26 mouse cellular contexts compared by ENCODE assay signal in the genomic region with DNA sequence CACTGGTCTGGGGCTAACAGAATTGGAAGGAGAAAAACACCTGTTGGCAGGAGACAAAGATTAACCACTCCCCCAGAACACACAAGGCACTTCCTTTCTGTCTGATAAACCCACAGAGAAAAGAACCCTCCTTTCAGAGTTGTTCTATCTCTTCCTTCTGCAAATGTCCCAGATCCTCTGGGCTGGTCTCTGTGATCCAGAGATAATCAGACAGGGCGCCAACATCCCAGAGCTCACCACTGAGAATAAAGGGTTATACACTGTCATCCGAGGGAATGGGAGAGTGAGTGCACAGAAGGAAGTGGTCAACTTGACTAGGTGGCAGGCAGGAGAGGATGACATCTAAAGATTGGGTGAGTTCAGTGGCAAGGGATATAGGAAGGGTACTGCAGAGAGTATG. TPM values are rescaled to one million over a fixed set of nuclear protein-coding genes. Genes with fewer than 3 reads are reported as not detected.
"Had no signal": no experiment of that assay in that cellular context is flagged by ENCODE, and none has a peak within 500 bp of the region (broad histone marks: within the 10 kb centered on the region; RNA-seq: fewer than 3 reads in every experiment).

No protein-coding gene starts in this region.

- DNase-seq: kidney, adult 2 months; kidney, postnatal 25 days; layer of hippocampus, postnatal 36 days; lung, adult 2 months; lung, postnatal 14 days; lung, postnatal 4 days; thymus, adult 2 months; thymus, postnatal 14 days; thymus, postnatal 4 days had no signal

- H3K27ac ChIP-seq: kidney, postnatal 0 days; layer of hippocampus, adult 2 months; left cerebral cortex, adult 2 months; liver, embryonic 15.5 days; midbrain, embryonic 10.5 days; midbrain, embryonic 13.5 days; stomach, postnatal 0 days had no signal

- ATAC-seq: intestine, postnatal 0 days; midbrain, embryonic 13.5 days; midbrain, embryonic 16.5 days had no signal

- H3K4me1 ChIP-seq: liver, embryonic 15.5 days; midbrain, embryonic 13.5 days had no signal

- H3K4me2 ChIP-seq: liver, embryonic 15.5 days; midbrain, embryonic 13.5 days had no signal

- H3K4me3 ChIP-seq: layer of hippocampus, adult 2 months; left cerebral cortex, adult 2 months; liver, embryonic 15.5 days; midbrain, embryonic 10.5 days; midbrain, embryonic 13.5 days had no signal

- H3K9me3 ChIP-seq: liver, embryonic 15.5 days; midbrain, embryonic 10.5 days; midbrain, embryonic 13.5 days had no signal

- H3K36me3 ChIP-seq: liver, embryonic 15.5 days; midbrain, embryonic 10.5 days; midbrain, embryonic 13.5 days had no signal

- H3K9ac ChIP-seq: liver, embryonic 15.5 days; midbrain, embryonic 13.5 days had no signal

RNA-seq across cellular contexts. Expression of a gene that starts 1.5 kb away (rescaled TPM):
- total RNA-seq: megakaryocyte, adult 5-6 weeks had no signal

RNA-seq across cellular contexts. Expression of a gene that starts 51.3 kb away (rescaled TPM):
- total RNA-seq: megakaryocyte, adult 5-6 weeks had no signal
- polyA plus RNA-seq: intestine, postnatal 0 days; kidney, adult 2 months; kidney, embryonic 14.5 days; kidney, postnatal 0 days; large intestine, adult 2 months; limb, embryonic 11.5 days; lung, adult 2 months; lung, embryonic 16.5 days; midbrain, embryonic 10.5 days; midbrain, embryonic 13.5 days; neural tube, embryonic 11.5 days; small intestine, adult 2 months; stomach, embryonic 14.5 days; thymus, adult 2 months had no signal
